Mouse (Mus musculus): ENCODE data around the gene Cep128. TPM values are rescaled to one million over a fixed set of nuclear protein-coding genes. Genes with fewer than 3 reads are reported as not detected.

The Cep128 gene
- polyA plus RNA-seq, 1 experiment from 2014 or later: 6.4 TPM

- H3K4me2 ChIP-seq (ENCODE audit: low read length): no peak overlapping the region
- 89% methylated on average over 4 of the region's 4 CpGs for WGBS
These were observed 320.7 kb downstream of the Cep128 start for GRCm38 (mm10) chr12:91063337-91064015.

GRCm38 (mm10) chr12:91062681-91063080 is 321.5 kb downstream of the Cep128 start:
- Histone ChIP-seq H3K4me1 (replicated peaks; ENCODE audit: control insufficient read depth, insufficient read depth, low read length) (no peaks in the 10 kb centered on the region), H3K9me3 (ENCODE audit: control insufficient read depth, low read length) (no peaks in the 10 kb centered on the region), H3K27ac (ENCODE audit: low read length) (no peak overlapping the region), H3K36me3 (ENCODE audit: control insufficient read depth, insufficient read depth) (no peaks in the 10 kb centered on the region), H3K9ac (replicated peaks; ENCODE audit: low read depth, low read length) (no peak overlapping the region), H3K4me3 (replicated peaks; ENCODE audit: low read length) (no peak overlapping the region), H3K4me2 (ENCODE audit: low read length) (no peak overlapping the region), H3K27me3 (replicated peaks; ENCODE audit: control insufficient read depth, insufficient read depth, low read length) (no peaks in the 10 kb centered on the region)
- ATAC-seq: no peak
- 85% methylated on average over 4 of the region's 4 CpGs for whole genome bisulfite sequencing

More at GRCm38 (mm10) chr12:91063337-91064015, 320.7 kb downstream of the Cep128 start:
- Histone ChIP-seq H3K4me1 (replicated peaks; ENCODE audit: control insufficient read depth, insufficient read depth, low read length) (no peaks in the 10 kb centered on the region), H3K4me3 (replicated peaks; ENCODE audit: low read length) (no peak overlapping the region), H3K27ac (ENCODE audit: low read length) (no peak overlapping the region), H3K9ac (replicated peaks; ENCODE audit: low read depth, low read length) (no peak overlapping the region), H3K27me3 (replicated peaks; ENCODE audit: control insufficient read depth, insufficient read depth, low read length) (no peaks in the 10 kb centered on the region), H3K9me3 (ENCODE audit: control insufficient read depth, low read length) (no peaks in the 10 kb centered on the region), H3K36me3 (ENCODE audit: control insufficient read depth, insufficient read depth) (no peaks in the 10 kb centered on the region)
- no peak for ATAC-seq

GRCm38 (mm10) chr12:91059704-91060318 is 324.4 kb downstream of the Cep128 start:
- Histone ChIP-seq H3K36me3 (ENCODE audit: control insufficient read depth, insufficient read depth) (no peaks in the 10 kb centered on the region), H3K27me3 (replicated peaks; ENCODE audit: control insufficient read depth, insufficient read depth, low read length) (no peaks in the 10 kb centered on the region), H3K4me1 (replicated peaks; ENCODE audit: control insufficient read depth, insufficient read depth, low read length) (no peaks in the 10 kb centered on the region), H3K27ac (ENCODE audit: low read length) (no peak overlapping the region), H3K9ac (replicated peaks; ENCODE audit: low read depth, low read length) (no peak overlapping the region), H3K4me3 (replicated peaks; ENCODE audit: low read length) (no peak overlapping the region), H3K9me3 (ENCODE audit: control insufficient read depth, low read length) (no peaks in the 10 kb centered on the region), H3K4me2 (ENCODE audit: low read length) (no peak overlapping the region)
- ATAC-seq: 0 out of 2 replicates have a peak, but pooled peaks have one; percentile 43
- WGBS: 76% methylated on average over 12 of the region's 12 CpGs

GRCm38 (mm10) chr12:91056885-91057284 is 327.3 kb downstream of the Cep128 start:
- no peaks in the 10 kb centered on the region for H3K36me3 ChIP-seq (ENCODE audit: control insufficient read depth, insufficient read depth)
- no peak overlapping the region for H3K4me3 ChIP-seq (replicated peaks; ENCODE audit: low read length)
- no peaks in the 10 kb centered on the region for H3K9me3 ChIP-seq (ENCODE audit: control insufficient read depth, low read length)
- 91% methylated on average over 10 of the region's 10 CpGs for WGBS
- H3K27me3 ChIP-seq (replicated peaks; ENCODE audit: control insufficient read depth, insufficient read depth, low read length): no peaks in the 10 kb centered on the region
- no peaks in the 10 kb centered on the region for H3K4me1 ChIP-seq (replicated peaks; ENCODE audit: control insufficient read depth, insufficient read depth, low read length)
- no peak overlapping the region for H3K27ac ChIP-seq (ENCODE audit: low read length)
- no peak overlapping the region for H3K4me2 ChIP-seq (ENCODE audit: low read length)
- no peak for ATAC-seq
- H3K9ac ChIP-seq (replicated peaks; ENCODE audit: low read depth, low read length): no peak overlapping the region

GRCm38 (mm10) chr12:91052301-91052700 is 331.9 kb downstream of the Cep128 start:
- H3K4me1 ChIP-seq (replicated peaks; ENCODE audit: control insufficient read depth, insufficient read depth, low read length): no peaks in the 10 kb centered on the region
- H3K9ac ChIP-seq (replicated peaks; ENCODE audit: low read depth, low read length): no peak overlapping the region
- no peaks in the 10 kb centered on the region for H3K27me3 ChIP-seq (replicated peaks; ENCODE audit: control insufficient read depth, insufficient read depth, low read length)
- no peaks in the 10 kb centered on the region for H3K9me3 ChIP-seq (ENCODE audit: control insufficient read depth, low read length)
- no peak overlapping the region for H3K4me2 ChIP-seq (ENCODE audit: low read length)
- no peak overlapping the region for H3K4me3 ChIP-seq (replicated peaks; ENCODE audit: low read length)
- WGBS: 88% methylated on average over 3 of the region's 3 CpGs
- H3K27ac ChIP-seq (ENCODE audit: low read length): no peak overlapping the region
- ATAC-seq: no peak
- no peaks in the 10 kb centered on the region for H3K36me3 ChIP-seq (ENCODE audit: control insufficient read depth, insufficient read depth)

- H3K27me3 ChIP-seq (replicated peaks; ENCODE audit: control insufficient read depth, insufficient read depth, low read length): no peaks in the 10 kb centered on the region
- H3K4me2 ChIP-seq (ENCODE audit: low read length): no peak overlapping the region
- H3K4me3 ChIP-seq (replicated peaks; ENCODE audit: low read length): no peak overlapping the region
- no peak for ATAC-seq
- H3K9me3 ChIP-seq (ENCODE audit: control insufficient read depth, low read length): no peaks in the 10 kb centered on the region
- no peaks in the 10 kb centered on the region for H3K4me1 ChIP-seq (replicated peaks; ENCODE audit: control insufficient read depth, insufficient read depth, low read length)
- no peak overlapping the region for H3K27ac ChIP-seq (ENCODE audit: low read length)
- no peak overlapping the region for H3K9ac ChIP-seq (replicated peaks; ENCODE audit: low read depth, low read length)
- WGBS: 81% methylated on average over 9 of the region's 9 CpGs
- no peaks in the 10 kb centered on the region for H3K36me3 ChIP-seq (ENCODE audit: control insufficient read depth, insufficient read depth)
These were observed 333.4 kb downstream of the Cep128 start for GRCm38 (mm10) chr12:91050593-91051325.

GRCm38 (mm10) chr12:91041363-91041762 is 342.8 kb downstream of the Cep128 start:
- peaks cover 4% of the 10 kb centered on the region for H3K4me1 ChIP-seq (replicated peaks; ENCODE audit: control insufficient read depth, insufficient read depth, low read length)
- no peak overlapping the region for H3K4me3 ChIP-seq (replicated peaks; ENCODE audit: low read length)
- no peak overlapping the region for H3K27ac ChIP-seq (ENCODE audit: low read length)
- H3K36me3 ChIP-seq (ENCODE audit: control insufficient read depth, insufficient read depth): no peaks in the 10 kb centered on the region
- no peak overlapping the region for H3K9ac ChIP-seq (replicated peaks; ENCODE audit: low read depth, low read length)
- no peaks in the 10 kb centered on the region for H3K27me3 ChIP-seq (replicated peaks; ENCODE audit: control insufficient read depth, insufficient read depth, low read length)
- WGBS: 83% methylated on average over 4 of the region's 4 CpGs
- ATAC-seq: no peak
- no peaks in the 10 kb centered on the region for H3K9me3 ChIP-seq (ENCODE audit: control insufficient read depth, low read length)
- H3K4me2 ChIP-seq (ENCODE audit: low read length): no peak overlapping the region

GRCm38 (mm10) chr12:91040267-91040905 is 343.8 kb downstream of the Cep128 start:
- Histone ChIP-seq H3K4me2 (ENCODE audit: low read length) (no peak overlapping the region), H3K9me3 (ENCODE audit: control insufficient read depth, low read length) (no peaks in the 10 kb centered on the region), H3K36me3 (ENCODE audit: control insufficient read depth, insufficient read depth) (no peaks in the 10 kb centered on the region), H3K27me3 (replicated peaks; ENCODE audit: control insufficient read depth, insufficient read depth, low read length) (no peaks in the 10 kb centered on the region), H3K4me3 (replicated peaks; ENCODE audit: low read length) (no peak overlapping the region), H3K9ac (replicated peaks; ENCODE audit: low read depth, low read length) (no peak overlapping the region), H3K4me1 (replicated peaks; ENCODE audit: control insufficient read depth, insufficient read depth, low read length) (peaks cover 4% of the 10 kb centered on the region), H3K27ac (ENCODE audit: low read length) (no peak overlapping the region)
- WGBS: 69% methylated on average over 7 of the region's 7 CpGs
- peak; percentile 66 for ATAC-seq

GRCm38 (mm10) chr12:91029116-91029515 is 355.1 kb downstream of the Cep128 start:
- Histone ChIP-seq H3K4me2 (ENCODE audit: low read length) (no peak overlapping the region), H3K9me3 (ENCODE audit: control insufficient read depth, low read length) (no peaks in the 10 kb centered on the region), H3K4me3 (replicated peaks; ENCODE audit: low read length) (no peak overlapping the region), H3K27me3 (replicated peaks; ENCODE audit: control insufficient read depth, insufficient read depth, low read length) (no peaks in the 10 kb centered on the region), H3K36me3 (ENCODE audit: control insufficient read depth, insufficient read depth) (no peaks in the 10 kb centered on the region), H3K9ac (replicated peaks; ENCODE audit: low read depth, low read length) (no peak overlapping the region), H3K27ac (ENCODE audit: low read length) (no peak overlapping the region), H3K4me1 (replicated peaks; ENCODE audit: control insufficient read depth, insufficient read depth, low read length) (no peaks in the 10 kb centered on the region)
- peak; percentile 85 for ATAC-seq
- 62% methylated on average over 5 of the region's 5 CpGs for WGBS

All from forebrain, embryonic 16.5 days (tissue).